Comparison of ENCODE assay signal across 8 mouse cellular contexts in the genomic region with DNA sequence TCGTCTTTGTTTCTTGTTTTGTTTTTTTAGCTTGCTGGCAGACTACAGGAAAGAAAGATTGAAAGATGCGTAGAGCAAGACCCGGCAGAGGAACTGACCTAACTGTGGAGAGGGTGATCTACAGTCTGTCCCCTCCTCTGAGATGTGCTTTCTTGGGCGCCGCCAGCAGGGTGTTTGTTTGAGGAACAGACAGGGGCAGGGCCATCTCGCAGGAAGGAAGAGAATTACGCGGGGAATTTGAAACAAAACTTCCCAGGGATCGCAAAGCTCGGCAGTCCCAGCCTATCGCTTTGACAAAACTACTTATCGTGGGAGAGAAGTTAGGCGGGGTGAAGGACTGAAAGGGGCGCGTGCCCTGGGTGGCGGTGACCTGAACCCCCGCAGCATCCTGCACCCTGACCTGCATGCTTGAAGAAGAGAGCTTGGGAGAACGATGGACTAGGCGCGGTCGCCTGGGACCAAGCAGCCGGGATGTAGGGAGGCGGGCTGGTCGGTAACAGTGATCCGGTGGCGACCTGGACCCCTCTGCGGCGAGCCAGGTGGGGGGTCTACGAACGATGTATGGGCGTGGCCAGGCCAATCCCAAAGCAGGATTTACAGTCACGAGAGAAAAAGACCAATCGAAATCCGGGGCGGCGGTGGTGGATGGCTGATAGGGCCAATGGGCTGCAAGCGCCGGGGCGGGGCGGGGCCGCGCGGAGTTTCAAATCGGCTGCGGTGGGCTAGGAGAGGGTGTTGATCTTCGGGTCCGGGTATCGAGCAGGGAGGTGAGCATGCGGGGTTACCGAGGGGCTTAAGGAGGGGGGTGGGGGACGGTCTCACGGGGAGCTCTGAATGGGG. TPM values are rescaled to one million over a fixed set of nuclear protein-coding genes. Genes with fewer than 3 reads are reported as not detected.
DNase-seq lines count a peak whose midpoint lies in the region; ATAC-seq and TF ChIP-seq lines count a peak whose summit lies in the region.

Pimreg (plus strand) TSS at position 265 of the 840 bp plus-strand sequence.

- no peaks in the 10 kb centered on the region for H3K27me3 ChIP-seq in heart, embryonic 14.5 days (ENCODE audit: control insufficient read depth, insufficient read depth, low read length)
- no peaks in the 10 kb centered on the region for H3K27me3 ChIP-seq in liver, embryonic 16.5 days (ENCODE audit: control insufficient read depth, insufficient read depth, low read depth, low read length)
- H3K27me3 ChIP-seq in neural tube, embryonic 12.5 days (replicated peaks): no peaks in the 10 kb centered on the region
- H3K27me3 ChIP-seq in testis, adult 2 months (ENCODE audit: control insufficient read depth, insufficient read depth, low read length): no peaks in the 10 kb centered on the region

- peak; percentile 7; the same call in 1 of the 2 replicates for TF ChIP-seq CTCF in testis, adult 2 months (IDR thresholded peaks at IDR 0.05; ENCODE audit: control insufficient read depth, insufficient read depth, insufficient replicate concordance, low read depth, low read length)

- ATAC-seq in heart, embryonic 14.5 days (ENCODE audit: insufficient number of reproducible peaks, insufficient read depth, low FRiP score, low read depth): peak; percentile 87
- ATAC-seq in liver, embryonic 16.5 days (ENCODE audit: low read depth): peak; percentile 79
- ATAC-seq in neural tube, embryonic 12.5 days (ENCODE audit: low FRiP score, low read depth): peak; percentile 91

- peak; percentile 84 for DNase-seq in CD4-positive, CD25-positive, alpha-beta regulatory T cell, adult 2 months (ENCODE audit: low read depth, low spot score)
- peak; percentile 81 for DNase-seq in brain, adult 2 months (ENCODE audit: low read depth, low spot score)
- peak; percentile 51 for DNase-seq in fibroblast of lung, adult 2 months (ENCODE audit: low read depth)
- peak; percentile 89 for DNase-seq in kidney, postnatal 14 days

- no peaks in the 10 kb centered on the region for H3K9me3 ChIP-seq in heart, embryonic 14.5 days (ENCODE audit: control insufficient read depth, low read length)
- no peaks in the 10 kb centered on the region for H3K9me3 ChIP-seq in liver, embryonic 16.5 days (replicated peaks; ENCODE audit: control insufficient read depth, low read length)
- no peaks in the 10 kb centered on the region for H3K9me3 ChIP-seq in neural tube, embryonic 12.5 days

- H3K4me2 ChIP-seq in heart, embryonic 14.5 days (ENCODE audit: low read length): peak within 1 kb of the TSS; percentile 98
- peak within 1 kb of the TSS; percentile 74 for H3K4me2 ChIP-seq in liver, embryonic 16.5 days (ENCODE audit: low read depth, low read length)
- peak within 1 kb of the TSS; percentile 84 for H3K4me2 ChIP-seq in neural tube, embryonic 12.5 days (replicated peaks)

- TF ChIP-seq POLR2A in testis, adult 2 months (IDR thresholded peaks at IDR 0.05; ENCODE audit: control insufficient read depth, low read depth, low read length): no peak

- H3K36me3 ChIP-seq in heart, embryonic 14.5 days (ENCODE audit: control insufficient read depth, insufficient read depth, low read length): peaks cover 23% of the 10 kb centered on the region
- H3K36me3 ChIP-seq in liver, embryonic 16.5 days (ENCODE audit: control insufficient read depth, insufficient read depth): no peaks in the 10 kb centered on the region
- peaks cover 16% of the 10 kb centered on the region for H3K36me3 ChIP-seq in neural tube, embryonic 12.5 days
- no peaks in the 10 kb centered on the region for H3K36me3 ChIP-seq in testis, adult 2 months (ENCODE audit: control insufficient read depth, insufficient read depth, low read length)

- whole genome bisulfite sequencing in heart, embryonic 14.5 days: under 1% methylated on average over 52 of the region's 52 CpGs
- under 1% methylated on average over 52 of the region's 52 CpGs for WGBS in liver, embryonic 16.5 days (ENCODE audit: insufficient replicate concordance)
- WGBS in neural tube, embryonic 12.5 days: under 1% methylated on average over 52 of the region's 52 CpGs

- H3K9ac ChIP-seq in heart, embryonic 14.5 days (ENCODE audit: low read length): peak within 1 kb of the TSS; percentile 79
- peak within 1 kb of the TSS; percentile 40; the same call in 1 of the 2 replicates for H3K9ac ChIP-seq in liver, embryonic 16.5 days (ENCODE audit: low read depth, low read length)
- H3K9ac ChIP-seq in neural tube, embryonic 12.5 days: peak within 1 kb of the TSS; percentile 69

- H3K4me1 ChIP-seq in heart, embryonic 14.5 days (ENCODE audit: control insufficient read depth in 2 of 2, insufficient read depth in 2 of 2, low read length in 2 of 2): peaks cover 25 to 40% of the 10 kb centered on the region in 2 experiments
- H3K4me1 ChIP-seq in liver, embryonic 16.5 days (ENCODE audit: control insufficient read depth, low read depth, low read length): peaks cover 14% of the 10 kb centered on the region
- H3K4me1 ChIP-seq in neural tube, embryonic 12.5 days: peaks cover 60% of the 10 kb centered on the region
- H3K4me1 ChIP-seq in testis, adult 2 months (ENCODE audit: control insufficient read depth, insufficient read depth, low read length): peaks cover 13% of the 10 kb centered on the region

- H3K4me3 ChIP-seq in heart, embryonic 14.5 days (ENCODE audit: control insufficient read depth in 1 of 2, insufficient read depth in 1 of 2, low read depth in 1 of 2, low read length in 2 of 2): peak within 1 kb of the TSS; percentile 59 to 74
- H3K4me3 ChIP-seq in liver, embryonic 16.5 days (ENCODE audit: low read depth, low read length): peak within 1 kb of the TSS; percentile 59
- H3K4me3 ChIP-seq in neural tube, embryonic 12.5 days: peak within 1 kb of the TSS; percentile 64
- peak within 1 kb of the TSS; percentile 86 for H3K4me3 ChIP-seq in testis, adult 2 months (ENCODE audit: control insufficient read depth, low read depth, low read length)

- H3K27ac ChIP-seq in heart, embryonic 14.5 days (replicated peaks in 1 of 2; ENCODE audit: control insufficient read depth in 1 of 2, insufficient read depth in 1 of 2, low read depth in 2 of 2, low read length in 2 of 2): peak within 1 kb of the TSS; percentile 20 to 65
- no peak within 1 kb of the TSS; the same call in 1 of the 2 replicates for H3K27ac ChIP-seq in liver, embryonic 16.5 days (ENCODE audit: low read length)
- H3K27ac ChIP-seq in neural tube, embryonic 12.5 days: peak within 1 kb of the TSS; percentile 37; the same call in 1 of the 2 replicates
- H3K27ac ChIP-seq in testis, adult 2 months (ENCODE audit: control insufficient read depth, insufficient read depth, low read depth, low read length): no peak within 1 kb of the TSS

RNA-seq across cellular contexts. Expression of gene Pimreg, which starts in this region (rescaled TPM):
- 76.4 and 76.9 TPM in 2 replicates for polyA plus RNA-seq in heart, embryonic 14.5 days (2014; fragmentation: Nextera tagmentation; extraction: Ambion mirVana)
- 16.2 and 16.5 TPM in 2 replicates for polyA plus RNA-seq in liver, embryonic 16.5 days (2015; fragmentation: Nextera tagmentation; extraction: Ambion mirVana)
- polyA plus RNA-seq in neural tube, embryonic 12.5 days (2016; fragmentation: Nextera tagmentation; extraction: Ambion mirVana): 115 and 116 TPM in 2 replicates
- polyA plus RNA-seq in testis, adult 2 months (2012; rRNA removed): 0.75 and 0.79 TPM in 2 replicates

Comparison
In these comparisons a context has a peak if more than half of its experiments do, and no peak if none do; other contexts are left out.
1. H3K27ac ChIP-seq: peak in heart, embryonic 14.5 days (2 of 2) and neural tube, embryonic 12.5 days (single experiment); none in liver, embryonic 16.5 days (single experiment) and testis, adult 2 months (single experiment).
2. Peak in every context shown above with its lines, with median percentiles within 50 percentile points of each other: DNase-seq, ATAC-seq, H3K4me2 ChIP-seq, H3K4me3 ChIP-seq and H3K9ac ChIP-seq.